Mouse (Mus musculus) embryonic fibroblast, embryonic 13.5 days (primary cell): ENCODE measurements around the gene Mettl16.

Experiments used
- CTCF ChIP-seq: IDR thresholded peaks from 2 replicates; pipeline ENCODE4 v1.5.1; 2011; ENCODE audit warnings: mild to moderate bottlenecking, control low read depth, low read length, moderate library complexity, borderline replicate concordance; ENCODE audit not compliant: insufficient read depth
- POLR2A ChIP-seq: IDR thresholded peaks from 2 replicates; pipeline ENCODE4 v1.6.1; 2011; ENCODE audit warnings: low read depth, mild to moderate bottlenecking, control low read depth, low read length, moderate library complexity

DNA sequence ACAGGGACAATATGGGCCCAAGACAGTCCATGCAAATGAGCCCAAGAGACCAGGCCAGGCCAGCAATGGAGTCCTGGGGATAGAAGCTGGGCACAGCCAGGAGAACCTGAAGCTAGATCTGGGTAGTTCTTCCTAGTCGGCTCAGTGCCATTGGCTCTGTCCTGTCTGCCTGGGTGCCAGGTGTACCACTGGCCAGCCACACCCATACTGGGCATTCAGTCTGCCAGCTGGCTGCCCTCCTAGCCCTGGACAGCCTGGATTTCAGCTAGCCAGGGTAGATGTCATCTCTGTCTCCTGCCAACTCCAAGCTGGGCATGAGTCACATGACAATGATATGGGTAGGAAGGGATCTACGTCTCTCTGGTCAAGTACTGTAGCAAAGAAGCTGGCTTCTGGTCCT lies 96.6 kb downstream of the Mettl16 start:
- TF ChIP-seq POLR2A (no peak), CTCF (no peak)
